In genomic region chr8:87470834-87471602, GRCm38 (mm10) we compare ENCODE assay signal across 7 mouse cellular contexts. TPM values are rescaled to one million over a fixed set of nuclear protein-coding genes. Genes with fewer than 3 reads are reported as not detected.
A peak's percentile ranks its signal among the peaks of the same experiment; 100 is the strongest.
DNase-seq lines count a peak whose midpoint lies in the region; ATAC-seq lines count a peak whose summit lies in the region.

No protein-coding gene starts in this region.

- peak overlapping the region; percentile 50 for H3K4me2 ChIP-seq in lung, embryonic 15.5 days
- peak overlapping the region; percentile 43 for H3K4me2 ChIP-seq in embryonic facial prominence, embryonic 14.5 days (ENCODE audit: low read depth, low read length)
- peak overlapping the region; percentile 96 for H3K4me2 ChIP-seq in intestine, embryonic 15.5 days (replicated peaks)
- H3K4me2 ChIP-seq in stomach, embryonic 15.5 days, result peak overlapping the region; percentile 44

- peak overlapping the region; percentile 24 for H3K4me3 ChIP-seq in lung, embryonic 15.5 days
- H3K4me3 ChIP-seq in embryonic facial prominence, embryonic 14.5 days (ENCODE audit: low read depth, low read length), result peak overlapping the region; percentile 52
- H3K4me3 ChIP-seq in intestine, embryonic 15.5 days (replicated peaks), result peak overlapping the region; percentile 17
- peak overlapping the region; percentile 30 for H3K4me3 ChIP-seq in stomach, embryonic 15.5 days (replicated peaks)

- H3K9ac ChIP-seq in lung, embryonic 15.5 days, result no peak overlapping the region
- H3K9ac ChIP-seq in embryonic facial prominence, embryonic 14.5 days (ENCODE audit: low read depth, low read length), result no peak overlapping the region
- no peak overlapping the region for H3K9ac ChIP-seq in intestine, embryonic 15.5 days
- no peak overlapping the region for H3K9ac ChIP-seq in stomach, embryonic 15.5 days

- no peaks in the 10 kb centered on the region for H3K36me3 ChIP-seq in lung, embryonic 15.5 days
- H3K36me3 ChIP-seq in embryonic facial prominence, embryonic 14.5 days (ENCODE audit: control insufficient read depth, insufficient read depth, low read length), result no peaks in the 10 kb centered on the region
- H3K36me3 ChIP-seq in intestine, embryonic 15.5 days, result no peaks in the 10 kb centered on the region
- H3K36me3 ChIP-seq in stomach, embryonic 15.5 days, result no peaks in the 10 kb centered on the region

- peaks cover 98% of the 10 kb centered on the region for H3K27me3 ChIP-seq in lung, embryonic 15.5 days
- peaks cover 98% of the 10 kb centered on the region for H3K27me3 ChIP-seq in embryonic facial prominence, embryonic 14.5 days (replicated peaks; ENCODE audit: control insufficient read depth, insufficient read depth, low read length)
- peaks cover 87% of the 10 kb centered on the region for H3K27me3 ChIP-seq in intestine, embryonic 15.5 days (replicated peaks)
- peaks cover 93% of the 10 kb centered on the region for H3K27me3 ChIP-seq in stomach, embryonic 15.5 days (replicated peaks)

- H3K27ac ChIP-seq in lung, embryonic 15.5 days, result no peak overlapping the region
- no peak overlapping the region for H3K27ac ChIP-seq in embryonic facial prominence, embryonic 14.5 days (replicated peaks; ENCODE audit: low read depth, low read length)
- no peak overlapping the region for H3K27ac ChIP-seq in intestine, embryonic 15.5 days
- no peak overlapping the region for H3K27ac ChIP-seq in stomach, embryonic 15.5 days

- no peak for ATAC-seq in lung, embryonic 15.5 days (ENCODE audit: borderline replicate concordance, extremely low read depth, low FRiP score, low TSS enrichment)
- ATAC-seq in embryonic facial prominence, embryonic 14.5 days (ENCODE audit: low read depth), result no peak
- no peak for ATAC-seq in intestine, embryonic 15.5 days
- ATAC-seq in stomach, embryonic 15.5 days (ENCODE audit: insufficient read depth, low FRiP score, low read depth), result no peak

- H3K9me3 ChIP-seq in lung, embryonic 15.5 days, result no peaks in the 10 kb centered on the region
- no peaks in the 10 kb centered on the region for H3K9me3 ChIP-seq in embryonic facial prominence, embryonic 14.5 days (ENCODE audit: control insufficient read depth, low read length)
- H3K9me3 ChIP-seq in intestine, embryonic 15.5 days, result no peaks in the 10 kb centered on the region
- H3K9me3 ChIP-seq in stomach, embryonic 15.5 days, result no peaks in the 10 kb centered on the region

- 2% methylated on average over 32 of the region's 32 CpGs for WGBS in lung, embryonic 15.5 days
- 1% methylated on average over 31 of the region's 32 CpGs for WGBS in embryonic facial prominence, embryonic 14.5 days
- 3% methylated on average over 32 of the region's 32 CpGs for WGBS in intestine, embryonic 15.5 days
- 2% methylated on average over 32 of the region's 32 CpGs for WGBS in stomach, embryonic 15.5 days

- DNase-seq in lung, postnatal 10 days, result no peak
- no peak for DNase-seq in embryonic facial prominence, embryonic 14.5 days (ENCODE audit: low spot score)
- no peak for DNase-seq in layer of hippocampus, adult 9-10 months (ENCODE audit: low spot score)
- DNase-seq in left cerebral cortex, adult 11 months (ENCODE audit: low spot score), result no peak

- peaks cover 39% of the 10 kb centered on the region for H3K4me1 ChIP-seq in lung, embryonic 15.5 days
- H3K4me1 ChIP-seq in embryonic facial prominence, embryonic 14.5 days (ENCODE audit: control insufficient read depth, insufficient read depth, low read length), result peaks cover 30% of the 10 kb centered on the region
- H3K4me1 ChIP-seq in intestine, embryonic 15.5 days (replicated peaks), result peaks cover 38% of the 10 kb centered on the region
- H3K4me1 ChIP-seq in stomach, embryonic 15.5 days, result peaks cover 42% of the 10 kb centered on the region

RNA-seq across cellular contexts. Expression of gene Cbln1, which starts 1.4 kb away (rescaled TPM):
- 0.14 TPM in 1 of 2 replicates, not detected in the other for polyA plus RNA-seq in lung, embryonic 15.5 days (2015; fragmentation: Nextera tagmentation; extraction: Ambion mirVana)
- 0.52 and 0.79 TPM in 2 replicates for polyA plus RNA-seq in embryonic facial prominence, embryonic 14.5 days (2014; fragmentation: Nextera tagmentation; extraction: Ambion mirVana)
- polyA plus RNA-seq in intestine, embryonic 15.5 days (2015; fragmentation: Nextera tagmentation; extraction: Ambion mirVana), result 0.09 and 0.23 TPM in 2 replicates
- 0.28 and 0.30 TPM in 2 replicates for polyA plus RNA-seq in stomach, embryonic 15.5 days (2015; fragmentation: Nextera tagmentation; extraction: Ambion mirVana)

Comparison
In these comparisons a context has a peak if more than half of its experiments do, and no peak if none do; other contexts are left out.
1. H3K4me2 ChIP-seq: peak in every context shown above with its lines; median percentile 96 in intestine, embryonic 15.5 days; 50 in lung, embryonic 15.5 days; 44 in stomach, embryonic 15.5 days; 43 in embryonic facial prominence, embryonic 14.5 days.